Mouse (Mus musculus) liver, postnatal 0 days (tissue): Measurements from ENCODE around the gene Stra8. TPM values are rescaled to one million over a fixed set of nuclear protein-coding genes. Genes with fewer than 3 reads are reported as not detected.

Experiments used
- ATAC-seq: fragments of 200-750 bp; cut with Nextera tagmentation; 2 replicates; pipeline ENCODE4 v1.8.0; 2017; ENCODE audit warnings: mild to moderate bottlenecking, moderate library complexity
- DNase-seq: peaks from one replicate; pipeline ENCODE4 v3.0.0-alpha.2; 2016
- H3K27ac ChIP-seq: fragments of 300-500 bp; sonication (generic); 2 replicates; pipeline ENCODE4 v1.5.1; 2014; ENCODE audit warnings: antibody characterized with exemption, moderate library complexity, mild to moderate bottlenecking, low read depth
- H3K27me3 ChIP-seq: fragments of 300-500 bp; sonication (generic); 2 replicates; pipeline ENCODE4 v1.6.1; 2014; ENCODE audit warnings: low read length, control low read depth, mixed read lengths; ENCODE audit not compliant: insufficient read depth
- H3K36me3 ChIP-seq: fragments of 300-500 bp; sonication (generic); replicated peaks from 2 replicates; pipeline ENCODE4 v1.6.1; 2014; ENCODE audit warnings: mild to moderate bottlenecking, control low read depth, low read length, moderate library complexity, mixed read lengths; ENCODE audit not compliant: insufficient read depth
- H3K4me1 ChIP-seq: fragments of 300-500 bp; sonication (generic); 2 replicates; pipeline ENCODE4 v1.6.1; 2014; ENCODE audit warnings: antibody characterized with exemption, mild to moderate bottlenecking, control low read depth; ENCODE audit not compliant: insufficient read depth
- H3K4me2 ChIP-seq: fragments of 300-500 bp; sonication (generic); 2 replicates; pipeline ENCODE4 v1.6.1; 2014; ENCODE audit warnings: low read depth, mild to moderate bottlenecking, low read length, moderate library complexity, mixed read lengths
- H3K4me3 ChIP-seq: fragments of 300-500 bp; sonication (generic); 2 replicates; pipeline ENCODE4 v1.5.1; 2014; ENCODE audit warnings: low read depth, low read length
- H3K9ac ChIP-seq: fragments of 300-500 bp; sonication (generic); replicated peaks from 2 replicates; pipeline ENCODE4 v1.6.1; 2014; ENCODE audit warnings: mild to moderate bottlenecking, moderate library complexity
- H3K9me3 ChIP-seq: fragments of 300-500 bp; sonication (generic); 2 replicates; pipeline ENCODE4 v1.6.1; 2016; ENCODE audit warnings: mild to moderate bottlenecking, control low read depth, low read length, mixed read lengths
- CTCF ChIP-seq: sonication (generic); IDR thresholded peaks from 2 replicates; pipeline ENCODE4 v1.5.1; 2016; ENCODE audit warnings: antibody characterized with exemption, low read depth
- EP300 ChIP-seq: IDR thresholded peaks from 2 replicates; pipeline ENCODE4 v1.6.1; 2016; ENCODE audit warnings: antibody characterized with exemption, low read depth, mild to moderate bottlenecking
- WGBS: fragments of 180-500 bp; shearing (Covaris S2); extraction: QIAGEN DNeasy Blood & Tissue Kit; methylation state at CpG from one replicate; pipeline ENCODE4 v1.1.7; 2014; ENCODE audit not compliant: insufficient replicate concordance; 5-methylcytosine and 5-hydroxymethylcytosine counted together
- polyA plus RNA-seq: library from polyadenylated mRNA; unstranded; fragments of >200 nt; fragmentation: Nextera tagmentation; extraction: Ambion mirVana; gene quantifications from 2 replicates; pipeline ENCODE4 v1.2.1, GENCODE M21; 2015

Stra8 gene
- polyA plus RNA-seq, 1 experiment from 2014 or later = not detected

- no peaks in the 10 kb centered on the region for H3K27me3 ChIP-seq
- ATAC-seq (no peak), DNase-seq (peak; percentile 56)
- no peaks in the 10 kb centered on the region for H3K9me3 ChIP-seq
- TF ChIP-seq EP300 (no peak), CTCF (peak; percentile 37)
- 26% methylated on average over 12 of the region's 12 CpGs for WGBS
- peak overlapping the region; percentile 69 for H3K4me2 ChIP-seq
- H3K4me1 ChIP-seq = peaks cover 46% of the 10 kb centered on the region
- peaks cover 15% of the 10 kb centered on the region for H3K36me3 ChIP-seq
- peak overlapping the region; percentile 91 for H3K27ac ChIP-seq
- peak overlapping the region; percentile 14; the same call in 1 of the 2 replicates for H3K4me3 ChIP-seq
- peak overlapping the region; percentile 64 for H3K9ac ChIP-seq
These were observed 43.8 kb upstream of the Stra8 start for GRCm38 (mm10) chr6:34875966-34876834.

GRCm38 (mm10) chr6:34876835-34877156 lies 43.2 kb upstream of the Stra8 start:
- WGBS = 14% methylated on average over 2 of the region's 2 CpGs
- Histone ChIP-seq H3K27ac (peak overlapping the region; percentile 91), H3K9ac (peak overlapping the region; percentile 64), H3K9me3 (no peaks in the 10 kb centered on the region), H3K36me3 (peaks cover 15% of the 10 kb centered on the region), H3K4me1 (peaks cover 46% of the 10 kb centered on the region), H3K27me3 (no peaks in the 10 kb centered on the region), H3K4me3 (peak overlapping the region; percentile 63; the same call in 1 of the 2 replicates), H3K4me2 (peak overlapping the region; percentile 69)
- no peak for TF ChIP-seq EP300
- no peak for TF ChIP-seq CTCF
- DNase-seq (peak; percentile 31), ATAC-seq (no peak)

GRCm38 (mm10) chr6:34877509-34878321 lies 42.2 kb upstream of the Stra8 start, which contains the start of gene Cyren:
Cyren (minus strand) TSS chr6:34878060.
- ATAC-seq = peak; percentile 91
- TF ChIP-seq EP300 (no peak; the same call in 1 of the 2 replicates), CTCF (peak; percentile 73)
- peaks cover 21% of the 10 kb centered on the region for H3K36me3 ChIP-seq
- H3K4me1 ChIP-seq = peaks cover 46% of the 10 kb centered on the region
- no peaks in the 10 kb centered on the region for H3K9me3 ChIP-seq
- no peaks in the 10 kb centered on the region for H3K27me3 ChIP-seq
- H3K27ac ChIP-seq = peak within 1 kb of the TSS; percentile 90
- DNase-seq = peak; percentile 94
- H3K4me2 ChIP-seq = peak within 1 kb of the TSS; percentile 69
- H3K4me3 ChIP-seq = peak within 1 kb of the TSS; percentile 63
- H3K9ac ChIP-seq = peak within 1 kb of the TSS; percentile 64
- under 1% methylated on average over 53 of the region's 56 CpGs for WGBS

GRCm38 (mm10) chr6:34879101-34879740 lies 40.7 kb upstream of the Stra8 start:
- TF ChIP-seq CTCF = no peak
- TF ChIP-seq EP300 = no peak
- ATAC-seq = no peak
- Histone ChIP-seq H3K4me1 (peaks cover 41% of the 10 kb centered on the region), H3K4me3 (no peak overlapping the region), H3K9me3 (no peaks in the 10 kb centered on the region), H3K9ac (peak overlapping the region; percentile 64; the same call in 1 of the 2 replicates), H3K4me2 (no peak overlapping the region), H3K27ac (peak overlapping the region; percentile 29; the same call in 1 of the 2 replicates), H3K27me3 (no peaks in the 10 kb centered on the region), H3K36me3 (peaks cover 27% of the 10 kb centered on the region)
- no peak for DNase-seq
- 82% methylated on average over 16 of the region's 16 CpGs for WGBS

GRCm38 (mm10) chr6:34879911-34880475 lies 40.0 kb upstream of the Stra8 start:
- ATAC-seq (no peak), DNase-seq (no peak)
- Histone ChIP-seq H3K9ac (no peak overlapping the region), H3K9me3 (no peaks in the 10 kb centered on the region), H3K4me3 (no peak overlapping the region), H3K27ac (no peak overlapping the region), H3K4me1 (peaks cover 33% of the 10 kb centered on the region), H3K27me3 (no peaks in the 10 kb centered on the region), H3K4me2 (no peak overlapping the region), H3K36me3 (peaks cover 34% of the 10 kb centered on the region)
- WGBS = 58% methylated on average over 6 of the region's 6 CpGs
- TF ChIP-seq CTCF (peak; percentile 68), EP300 (no peak)
